Mouse (Mus musculus): ENCODE measurements around the gene Bpifa6. TPM values are rescaled to one million over a fixed set of nuclear protein-coding genes. Genes with fewer than 3 reads are reported as not detected.

The Bpifa6 gene
- polyA plus RNA-seq, 1 experiment: not detected

DNA sequence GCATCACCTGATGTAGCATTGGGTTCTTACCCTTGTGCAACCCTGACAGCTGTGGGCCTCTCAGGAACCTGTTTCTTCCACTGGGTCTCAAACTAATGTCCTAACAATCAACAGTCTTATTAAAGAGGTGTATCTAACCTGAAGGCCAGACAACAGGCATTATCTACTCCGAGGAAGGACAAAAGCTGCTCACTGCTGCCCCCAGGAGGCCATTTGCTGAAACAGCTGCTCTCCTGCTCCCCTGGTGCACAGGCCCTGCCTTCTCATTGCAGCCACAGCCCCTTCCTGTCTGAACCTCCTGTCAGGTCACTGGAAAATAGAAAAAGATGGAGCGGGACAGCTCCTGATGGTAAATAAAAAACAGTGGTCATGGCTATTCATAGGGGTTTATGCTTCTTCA, 64.2 kb downstream of the Bpifa6 start:
- WGBS: 45% methylated on average over 2 of the region's 2 CpGs
- H3K27ac ChIP-seq (ENCODE audit: insufficient read depth, low read length): no peak overlapping the region
- peak; percentile 34 to 66 for DNase-seq
- no peaks in the 10 kb centered on the region for H3K27me3 ChIP-seq (ENCODE audit: control insufficient read depth, insufficient read depth, low read length)
- no peak overlapping the region for H3K4me3 ChIP-seq (replicated peaks; ENCODE audit: insufficient read depth, low read depth, low read length)
- H3K4me1 ChIP-seq (ENCODE audit: control insufficient read depth, insufficient read depth, low read length): no peaks in the 10 kb centered on the region
- TF ChIP-seq CTCF (IDR thresholded peaks at IDR 0.05; ENCODE audit: borderline replicate concordance, insufficient read depth, low read depth, low read length) (peak; percentile 82), POLR2A (IDR thresholded peaks at IDR 0.05; ENCODE audit: borderline replicate concordance, insufficient read depth, low read length) (no peak)

DNA sequence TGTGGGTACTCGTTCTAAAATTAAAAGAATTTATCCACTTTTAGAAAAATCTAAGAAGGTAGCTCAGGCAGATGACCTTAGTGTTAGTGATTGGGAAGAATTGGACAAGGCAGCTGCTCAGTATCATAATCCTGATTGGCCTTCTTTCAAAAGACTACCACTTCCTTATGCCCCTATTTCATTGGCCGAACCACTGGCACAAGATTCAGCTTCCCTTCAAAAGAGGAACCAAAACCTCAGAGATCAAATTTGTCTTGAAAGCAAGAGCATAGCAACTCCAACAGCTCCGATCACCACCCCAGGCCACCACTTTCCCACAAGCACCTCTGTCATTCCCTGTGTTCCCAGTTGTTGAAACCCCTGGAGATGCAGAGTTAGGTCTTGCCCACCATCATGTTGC, 70.0 kb downstream of the Bpifa6 start:
- DNase-seq: no peak
- H3K4me1 ChIP-seq (ENCODE audit: control insufficient read depth, insufficient read depth, low read length): no peaks in the 10 kb centered on the region
- TF ChIP-seq CTCF (IDR thresholded peaks at IDR 0.05; ENCODE audit: borderline replicate concordance, insufficient read depth, low read depth, low read length) (no peak), POLR2A (IDR thresholded peaks at IDR 0.05; ENCODE audit: borderline replicate concordance, insufficient read depth, low read length) (no peak)
- H3K4me3 ChIP-seq (replicated peaks; ENCODE audit: insufficient read depth, low read depth, low read length): no peak overlapping the region
- 85% methylated on average over 3 of the region's 3 CpGs for WGBS
- H3K27me3 ChIP-seq (ENCODE audit: control insufficient read depth, insufficient read depth, low read length): no peaks in the 10 kb centered on the region
- no peak overlapping the region for H3K27ac ChIP-seq (ENCODE audit: insufficient read depth, low read length)

Other genes starting within 250 kb of the Bpifa6 start
- gene Mapre1, start 233.7 kb upstream of the Bpifa6 start, polyA plus RNA-seq (2012; rRNA removed): 19.6 and 22.8 TPM in 2 replicates
- 0.23 and 0.29 TPM in 2 replicates for gene Efcab8, start 195.0 kb upstream of the Bpifa6 start, polyA plus RNA-seq (2012; rRNA removed)
- gene Sun5, start 103.9 kb upstream of the Bpifa6 start, polyA plus RNA-seq (2012; rRNA removed): not detected in 2 replicates
- 0.31 and 0.59 TPM in 2 replicates for gene Bpifb2, start 99.9 kb upstream of the Bpifa6 start, polyA plus RNA-seq (2012; rRNA removed)
- gene Bpifb6, start 74.6 kb upstream of the Bpifa6 start, polyA plus RNA-seq (2012; rRNA removed): 0.16 and 0.22 TPM in 2 replicates
- gene Bpifb3, start 56.7 kb upstream of the Bpifa6 start, polyA plus RNA-seq (2012; rRNA removed): not detected in 2 replicates
- 0.05 and 0.13 TPM in 2 replicates for gene Bpifb4, start 36.7 kb upstream of the Bpifa6 start, polyA plus RNA-seq (2012; rRNA removed)
- not detected in 2 replicates for gene Bpifa2, start 33.3 kb downstream of the Bpifa6 start, polyA plus RNA-seq (2012; rRNA removed)
- gene Bpifa3, start 155.4 kb downstream of the Bpifa6 start, polyA plus RNA-seq (2012; rRNA removed): not detected in 2 replicates
- gene Bpifa1, start 167.9 kb downstream of the Bpifa6 start, polyA plus RNA-seq (2012; rRNA removed): not detected in 2 replicates
- gene Bpifa5, start 187.7 kb downstream of the Bpifa6 start, polyA plus RNA-seq (2012; rRNA removed): 0.88 and 0.90 TPM in 2 replicates
- not detected in 2 replicates for gene Bpifb1, start 215.9 kb downstream of the Bpifa6 start, polyA plus RNA-seq (2012; rRNA removed)
- gene Bpifb5, start 248.8 kb downstream of the Bpifa6 start, polyA plus RNA-seq (2012; rRNA removed): 0.08 and 0.21 TPM in 2 replicates

Measured in cerebellum, adult 2 months (tissue).